Mouse (Mus musculus) gastrocnemius, adult 8-10 months (tissue): ENCODE measurements at regions not wholly inside any gene's neighbourhood (a gene's known extent, or its start where the extent isn't known, plus 50 kb on each side); places are given as distances from the start of the nearest gene placed in this dataset.

ENCODE experiments used
- DNase-seq, 2 experiments: peaks; one replicate each; pipeline ENCODE4 v3.0.0; 2022; ENCODE audit warnings: low spot score in 2 of 2

GRCm38 (mm10) chr14:25052175-25052574, 406.8 kb upstream of the Zmiz1 start:
- peak in 1 of 2 experiments; percentile 11 for DNase-seq

GRCm38 (mm10) chr14:25059351-25059750, 399.6 kb upstream of the Zmiz1 start:
- DNase-seq, result no peak

- DNase-seq, result no peak
These were observed 398.7 kb upstream of the Zmiz1 start for GRCm38 (mm10) chr14:25060285-25060684.

GRCm38 (mm10) chr14:25063090-25063489, 395.9 kb upstream of the Zmiz1 start:
- no peak for DNase-seq

GRCm38 (mm10) chr14:25064190-25064947, 394.6 kb upstream of the Zmiz1 start:
- no peak for DNase-seq

GRCm38 (mm10) chr14:25067435-25067834, 391.6 kb upstream of the Zmiz1 start:
- DNase-seq, result no peak

GRCm38 (mm10) chr14:25068430-25068829, 390.6 kb upstream of the Zmiz1 start:
- DNase-seq, result no peak

GRCm38 (mm10) chr14:25073143-25073542, 385.8 kb upstream of the Zmiz1 start:
- no peak for DNase-seq

- no peak for DNase-seq
These were observed 384.8 kb upstream of the Zmiz1 start for GRCm38 (mm10) chr14:25074022-25074800.

- no peak for DNase-seq
These were observed 384.1 kb upstream of the Zmiz1 start for GRCm38 (mm10) chr14:25074891-25075290.

GRCm38 (mm10) chr14:25080431-25080830, 378.6 kb upstream of the Zmiz1 start:
- no peak for DNase-seq

- no peak for DNase-seq
These were observed 375.1 kb upstream of the Zmiz1 start for GRCm38 (mm10) chr14:25083847-25084246.

GRCm38 (mm10) chr14:25096786-25097185, 362.2 kb upstream of the Zmiz1 start:
- no peak for DNase-seq

GRCm38 (mm10) chr14:25105391-25105790, 353.6 kb upstream of the Zmiz1 start:
- DNase-seq, result no peak

GRCm38 (mm10) chr14:25106451-25106850, 352.5 kb upstream of the Zmiz1 start:
- DNase-seq, result no peak

- DNase-seq, result no peak
These were observed 350.8 kb upstream of the Zmiz1 start for GRCm38 (mm10) chr14:25108101-25108652.

GRCm38 (mm10) chr14:25108701-25109290, 350.2 kb upstream of the Zmiz1 start:
- DNase-seq, result no peak

GRCm38 (mm10) chr14:25109691-25110090, 349.3 kb upstream of the Zmiz1 start:
- DNase-seq, result no peak

- DNase-seq, result no peak
These were observed 346.2 kb upstream of the Zmiz1 start for GRCm38 (mm10) chr14:25112832-25113231.

GRCm38 (mm10) chr14:25113326-25113725, 345.7 kb upstream of the Zmiz1 start:
- no peak for DNase-seq

GRCm38 (mm10) chr14:25116424-25116823, 342.6 kb upstream of the Zmiz1 start:
- DNase-seq, result peak; percentile 65 to 67

GRCm38 (mm10) chr14:25119999-25120398, 339.0 kb upstream of the Zmiz1 start:
- no peak for DNase-seq
